Mouse (Mus musculus): ENCODE data around the gene Fam71e1. TPM values are rescaled to one million over a fixed set of nuclear protein-coding genes. Genes with fewer than 3 reads are reported as not detected.

Gene Fam71e1
- polyA plus RNA-seq, 1 experiment from 2014 or later, result 30.1 TPM

DNA sequence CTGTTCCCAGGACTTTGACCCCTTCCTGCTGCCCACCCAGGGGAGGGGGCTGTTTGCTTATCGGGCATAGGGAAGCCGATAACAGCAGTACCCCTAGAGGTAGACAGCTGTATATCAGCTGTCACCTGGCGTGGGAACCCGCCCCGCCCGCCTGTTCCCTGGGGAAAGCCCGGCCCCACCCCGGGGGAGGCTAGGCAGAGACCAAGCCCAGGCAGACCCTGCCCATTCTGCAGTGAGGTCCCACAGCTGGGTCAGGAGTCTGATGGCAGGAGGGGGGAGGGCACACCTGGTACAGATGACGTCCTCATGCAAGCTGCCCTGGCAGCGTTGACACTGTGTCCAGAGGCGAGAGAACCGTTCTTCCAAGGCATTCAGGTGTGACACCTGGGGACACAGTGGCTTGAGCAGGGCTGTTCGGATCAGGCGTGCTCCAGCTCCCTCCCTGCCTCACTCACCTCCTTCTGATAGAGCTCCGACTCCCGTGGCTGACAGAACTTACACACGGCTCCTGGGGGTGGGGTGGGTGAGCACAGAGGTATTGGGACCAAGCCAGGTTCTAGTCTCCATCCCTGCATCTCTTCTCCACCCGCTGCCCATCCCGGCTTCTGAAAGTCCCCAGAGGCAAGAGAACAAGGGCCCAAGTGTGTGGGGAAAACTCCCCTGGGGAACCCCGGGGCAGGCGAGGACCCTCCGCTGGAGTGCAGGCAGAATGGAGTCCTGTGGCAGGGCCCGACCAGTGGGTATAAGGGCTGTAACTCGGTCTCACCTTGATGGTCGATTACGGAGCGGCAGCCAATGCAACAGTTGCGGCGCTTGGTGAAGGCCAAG lies 36.8 kb downstream of the Fam71e1 start:
- peaks cover 8% of the 10 kb centered on the region; the same call in 1 of the 2 replicates for H3K27me3 ChIP-seq
- WGBS, result 86% methylated on average over 29 of the region's 29 CpGs
- ATAC-seq, result no peak
- H3K4me1 ChIP-seq, result peaks cover 2% of the 10 kb centered on the region
- no peak overlapping the region for H3K4me2 ChIP-seq
- peaks cover 60% of the 10 kb centered on the region for H3K36me3 ChIP-seq (ENCODE audit: poor library complexity, severe bottlenecking)
- no peak overlapping the region for H3K27ac ChIP-seq
- no peaks in the 10 kb centered on the region for H3K9me3 ChIP-seq (replicated peaks)
- H3K9ac ChIP-seq, result no peak overlapping the region
- no peak overlapping the region for H3K4me3 ChIP-seq

DNA sequence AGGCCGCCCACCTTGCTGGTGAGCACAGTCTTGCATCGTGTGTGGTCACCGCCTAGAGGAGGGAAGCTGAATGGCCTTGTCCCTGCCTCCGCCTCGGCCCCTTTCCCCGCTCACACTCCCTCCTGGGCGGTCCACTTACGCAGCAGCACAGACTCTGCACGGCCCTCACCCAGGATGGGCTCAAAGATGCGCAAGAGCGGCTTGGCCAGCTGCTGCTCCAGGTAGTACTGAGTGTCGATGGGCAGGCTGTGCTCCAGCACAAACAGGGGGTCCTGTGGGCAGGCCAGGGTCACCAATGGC lies 37.3 kb downstream of the Fam71e1 start:
- Histone ChIP-seq H3K4me1 (no peaks in the 10 kb centered on the region), H3K4me2 (no peak overlapping the region), H3K4me3 (no peak overlapping the region), H3K36me3 (ENCODE audit: poor library complexity, severe bottlenecking) (peaks cover 66% of the 10 kb centered on the region), H3K9me3 (replicated peaks) (no peaks in the 10 kb centered on the region), H3K27me3 (peaks cover 4% of the 10 kb centered on the region; the same call in 1 of the 2 replicates), H3K9ac (no peak overlapping the region), H3K27ac (no peak overlapping the region)
- 72% methylated on average over 12 of the region's 12 CpGs for WGBS
- no peak for ATAC-seq

DNA sequence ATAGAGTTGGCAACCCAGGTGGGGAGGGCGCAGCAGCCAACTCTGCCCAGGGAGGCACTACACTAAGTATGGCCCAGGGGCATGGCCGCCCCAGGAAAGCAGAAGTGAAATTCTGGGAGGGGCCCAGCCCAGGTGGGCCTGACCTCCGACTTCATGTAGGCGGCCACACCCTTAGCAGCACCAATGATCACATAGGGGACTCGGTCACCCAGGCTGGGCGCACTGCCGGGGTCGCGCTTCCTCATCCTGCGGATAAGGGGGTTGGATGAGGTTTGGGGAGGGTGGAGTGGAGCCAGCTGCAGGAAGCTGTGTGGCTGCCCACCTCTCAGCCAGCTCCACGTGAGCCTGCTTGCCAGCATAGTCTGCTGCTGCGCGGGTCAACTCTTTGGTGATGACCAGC lies 37.9 kb downstream of the Fam71e1 start:
- no peak for ATAC-seq

GRCm38 (mm10) chr7:44534656-44535441 lies 38.5 kb downstream of the Fam71e1 start:
- H3K27me3 ChIP-seq, result no peaks in the 10 kb centered on the region
- no peaks in the 10 kb centered on the region for H3K9me3 ChIP-seq (replicated peaks)
- H3K36me3 ChIP-seq (ENCODE audit: poor library complexity, severe bottlenecking), result peaks cover 77% of the 10 kb centered on the region
- no peak overlapping the region for H3K4me2 ChIP-seq
- no peak for ATAC-seq
- no peaks in the 10 kb centered on the region for H3K4me1 ChIP-seq
- 90% methylated on average over 19 of the region's 19 CpGs for WGBS
- no peak overlapping the region for H3K4me3 ChIP-seq
- H3K27ac ChIP-seq, result no peak overlapping the region
- no peak overlapping the region for H3K9ac ChIP-seq

More for the DNA sequence above, 37.9 kb downstream of the Fam71e1 start:
- Histone ChIP-seq H3K4me1 (no peaks in the 10 kb centered on the region), H3K4me2 (no peak overlapping the region), H3K9me3 (replicated peaks) (no peaks in the 10 kb centered on the region), H3K27me3 (no peaks in the 10 kb centered on the region), H3K4me3 (no peak overlapping the region), H3K27ac (no peak overlapping the region), H3K9ac (no peak overlapping the region), H3K36me3 (ENCODE audit: poor library complexity, severe bottlenecking) (peaks cover 71% of the 10 kb centered on the region)
- WGBS, result 96% methylated on average over 13 of the region's 13 CpGs

- WGBS, result 94% methylated on average over 27 of the region's 27 CpGs
- peaks cover 88% of the 10 kb centered on the region for H3K36me3 ChIP-seq (ENCODE audit: poor library complexity, severe bottlenecking)
- no peak overlapping the region for H3K9ac ChIP-seq
- H3K9me3 ChIP-seq (replicated peaks), result no peaks in the 10 kb centered on the region
- H3K4me2 ChIP-seq, result no peak overlapping the region
- ATAC-seq, result no peak
- no peak overlapping the region for H3K4me3 ChIP-seq
- no peaks in the 10 kb centered on the region for H3K27me3 ChIP-seq
- no peak overlapping the region for H3K27ac ChIP-seq
- H3K4me1 ChIP-seq, result no peaks in the 10 kb centered on the region
Observed at GRCm38 (mm10) chr7:44535657-44536589, 39.5 kb downstream of the Fam71e1 start.

GRCm38 (mm10) chr7:44536590-44536968 lies 40.2 kb downstream of the Fam71e1 start:
- Histone ChIP-seq H3K27ac (no peak overlapping the region), H3K4me1 (no peaks in the 10 kb centered on the region), H3K9me3 (replicated peaks) (no peaks in the 10 kb centered on the region), H3K4me3 (no peak overlapping the region), H3K4me2 (no peak overlapping the region), H3K36me3 (ENCODE audit: poor library complexity, severe bottlenecking) (peaks cover 95% of the 10 kb centered on the region), H3K9ac (no peak overlapping the region), H3K27me3 (no peaks in the 10 kb centered on the region)
- WGBS, result 79% methylated on average over 6 of the region's 6 CpGs
- no peak for ATAC-seq

DNA sequence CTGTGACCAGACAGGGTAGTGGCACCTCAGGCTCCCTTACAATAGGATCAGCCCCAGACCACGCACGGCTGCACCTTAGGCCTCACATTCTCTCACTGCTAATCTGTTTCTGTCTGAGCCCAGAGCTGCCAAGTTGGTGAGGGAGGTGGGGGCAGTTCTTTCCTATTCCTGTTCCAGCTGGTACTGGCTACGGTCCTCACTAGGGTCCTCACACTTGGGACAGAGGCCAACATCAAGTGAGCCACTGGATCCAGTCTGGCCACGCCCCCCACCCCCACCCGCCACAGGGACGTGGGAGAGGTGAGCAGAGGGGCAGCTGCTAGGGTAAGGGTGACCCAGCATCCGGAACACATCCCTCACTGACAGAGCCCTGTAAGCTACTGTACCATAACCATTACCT lies 40.6 kb downstream of the Fam71e1 start:
- Histone ChIP-seq H3K9ac (0 out of 2 replicates have a peak overlapping the region, but pooled peaks have one; percentile 21), H3K4me3 (no peak overlapping the region), H3K4me1 (no peaks in the 10 kb centered on the region), H3K9me3 (replicated peaks) (no peaks in the 10 kb centered on the region), H3K4me2 (no peak overlapping the region), H3K27ac (no peak overlapping the region), H3K27me3 (no peaks in the 10 kb centered on the region), H3K36me3 (ENCODE audit: poor library complexity, severe bottlenecking) (peaks cover 99% of the 10 kb centered on the region)
- 90% methylated on average over 7 of the region's 7 CpGs for WGBS
- ATAC-seq, result no peak

- H3K4me3 ChIP-seq, result no peak overlapping the region
- WGBS, result 93% methylated on average over 13 of the region's 13 CpGs
- H3K9ac ChIP-seq, result no peak overlapping the region
- H3K4me1 ChIP-seq, result no peaks in the 10 kb centered on the region
- ATAC-seq, result no peak
- no peak overlapping the region for H3K4me2 ChIP-seq
- no peak overlapping the region for H3K27ac ChIP-seq
- no peaks in the 10 kb centered on the region for H3K9me3 ChIP-seq (replicated peaks)
- H3K36me3 ChIP-seq (ENCODE audit: poor library complexity, severe bottlenecking), result peaks cover 100% of the 10 kb centered on the region
- H3K27me3 ChIP-seq, result no peaks in the 10 kb centered on the region
Observed at GRCm38 (mm10) chr7:44537496-44537895, 41.1 kb downstream of the Fam71e1 start.

GRCm38 (mm10) chr7:44538756-44539624 lies 42.6 kb downstream of the Fam71e1 start:
- ATAC-seq, result no peak
- Histone ChIP-seq H3K9ac (no peak overlapping the region), H3K36me3 (ENCODE audit: poor library complexity, severe bottlenecking) (peaks cover 91% of the 10 kb centered on the region), H3K27ac (no peak overlapping the region), H3K27me3 (no peaks in the 10 kb centered on the region), H3K4me1 (no peaks in the 10 kb centered on the region), H3K4me3 (no peak overlapping the region), H3K9me3 (replicated peaks) (no peaks in the 10 kb centered on the region), H3K4me2 (no peak overlapping the region)
- 93% methylated on average over 41 of the region's 41 CpGs for WGBS

DNA sequence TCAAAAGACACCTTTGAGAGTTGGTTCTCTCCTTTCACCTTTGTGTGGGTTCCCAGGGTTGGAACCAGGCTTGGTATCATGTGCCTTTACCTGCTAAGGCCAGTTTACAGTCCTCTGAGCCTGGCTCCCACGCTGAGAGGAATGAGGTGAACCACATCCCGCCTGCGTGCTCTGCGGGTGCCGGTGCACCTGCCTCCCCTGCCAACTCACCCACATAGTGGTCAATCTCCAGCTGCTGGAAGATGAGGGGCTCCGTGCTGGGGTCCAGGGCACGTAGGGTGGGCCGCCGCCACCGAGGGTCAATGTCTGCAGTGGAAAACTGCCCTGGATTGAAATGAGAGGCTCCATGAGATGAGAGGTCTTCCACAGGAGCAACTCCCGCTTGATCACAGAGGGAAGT lies 46.2 kb downstream of the Fam71e1 start:
- WGBS, result 97% methylated on average over 11 of the region's 11 CpGs
- Histone ChIP-seq H3K4me3 (no peak overlapping the region), H3K9ac (no peak overlapping the region), H3K36me3 (ENCODE audit: poor library complexity, severe bottlenecking) (peaks cover 58% of the 10 kb centered on the region), H3K9me3 (replicated peaks) (no peaks in the 10 kb centered on the region), H3K27ac (no peak overlapping the region), H3K4me2 (no peak overlapping the region), H3K4me1 (peaks cover 7% of the 10 kb centered on the region), H3K27me3 (no peaks in the 10 kb centered on the region)
- no peak for ATAC-seq

DNA sequence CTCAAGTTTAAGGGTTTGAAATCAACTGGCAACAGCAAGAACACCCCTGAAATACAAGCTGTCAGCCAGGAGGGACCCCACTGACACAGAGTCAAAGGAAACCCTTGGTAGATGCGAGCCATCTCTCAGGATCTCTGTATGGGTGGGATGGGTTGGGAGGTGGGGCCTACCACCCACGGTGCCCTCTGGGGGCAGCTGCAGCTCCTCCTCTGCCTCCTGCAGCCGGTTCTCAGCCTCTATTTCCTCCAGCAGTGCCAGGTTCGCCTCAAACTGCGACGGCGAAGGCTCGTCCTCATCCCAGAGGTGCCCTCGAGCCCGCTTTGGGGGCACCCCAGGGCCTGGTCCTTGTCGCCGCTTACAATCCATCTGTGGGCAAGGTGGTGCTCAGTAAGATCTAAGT lies 46.7 kb downstream of the Fam71e1 start:
- Histone ChIP-seq H3K9me3 (replicated peaks) (no peaks in the 10 kb centered on the region), H3K4me3 (no peak overlapping the region), H3K27me3 (no peaks in the 10 kb centered on the region), H3K4me1 (peaks cover 12% of the 10 kb centered on the region), H3K4me2 (no peak overlapping the region), H3K36me3 (ENCODE audit: poor library complexity, severe bottlenecking) (peaks cover 53% of the 10 kb centered on the region), H3K9ac (no peak overlapping the region; the same call in 1 of the 2 replicates), H3K27ac (no peak overlapping the region)
- ATAC-seq, result no peak
- 79% methylated on average over 12 of the region's 12 CpGs for WGBS

Measured in forebrain, embryonic 13.5 days (tissue).